Mouse (Mus musculus): ENCODE measurements around the gene Lrp5.

Gene Lrp5

GRCm38 (mm10) chr19:3699508-3700438 is 13.4 kb upstream of the Lrp5 start:
- in situ Hi-C loops (cut with MboI; ENCODE audit: low pct_unique_long_range_greater_than_20kb in 1 of 2, low sequenced_read_pairs in 2 of 2, unreplicated experiment in 1 of 2) = no loop called here

GRCm38 (mm10) chr19:3698035-3698434 is 11.7 kb upstream of the Lrp5 start:
- in situ Hi-C loops (cut with MboI; ENCODE audit: low pct_unique_long_range_greater_than_20kb in 1 of 2, low sequenced_read_pairs in 2 of 2, unreplicated experiment in 1 of 2) = no loop called here

- in situ Hi-C loops (cut with MboI; ENCODE audit: low pct_unique_long_range_greater_than_20kb in 1 of 2, low sequenced_read_pairs in 2 of 2, unreplicated experiment in 1 of 2) = no loop called here
Observed at GRCm38 (mm10) chr19:3695976-3696375, 9.6 kb upstream of the Lrp5 start.

- in situ Hi-C loops (cut with MboI; ENCODE audit: low pct_unique_long_range_greater_than_20kb in 1 of 2, low sequenced_read_pairs in 2 of 2, unreplicated experiment in 1 of 2) = no loop called here
Observed at GRCm38 (mm10) chr19:3695471-3695870, 9.1 kb upstream of the Lrp5 start.

- in situ Hi-C loops (cut with MboI; ENCODE audit: low pct_unique_long_range_greater_than_20kb in 1 of 2, low sequenced_read_pairs in 2 of 2, unreplicated experiment in 1 of 2) = no loop called here
Observed at GRCm38 (mm10) chr19:3695006-3695405, 8.6 kb upstream of the Lrp5 start.

GRCm38 (mm10) chr19:3694476-3694875 is 8.1 kb upstream of the Lrp5 start:
- in situ Hi-C loops (cut with MboI; ENCODE audit: low pct_unique_long_range_greater_than_20kb in 1 of 2, low sequenced_read_pairs in 2 of 2, unreplicated experiment in 1 of 2) = no loop called here

- in situ Hi-C loops (cut with MboI; ENCODE audit: low pct_unique_long_range_greater_than_20kb in 1 of 2, low sequenced_read_pairs in 2 of 2, unreplicated experiment in 1 of 2) = no loop called here
Observed at GRCm38 (mm10) chr19:3692414-3693145, 6.2 kb upstream of the Lrp5 start.

GRCm38 (mm10) chr19:3691337-3691736 is 5.0 kb upstream of the Lrp5 start:
- in situ Hi-C loops (cut with MboI; ENCODE audit: low pct_unique_long_range_greater_than_20kb in 1 of 2, low sequenced_read_pairs in 2 of 2, unreplicated experiment in 1 of 2) = no loop called here

GRCm38 (mm10) chr19:3687676-3688171 is 1.4 kb upstream of the Lrp5 start:
- in situ Hi-C loops (cut with MboI; ENCODE audit: low pct_unique_long_range_greater_than_20kb in 1 of 2, low sequenced_read_pairs in 2 of 2, unreplicated experiment in 1 of 2) = no loop called here

GRCm38 (mm10) chr19:3685611-3686214 is 651 bp downstream of the Lrp5 start:
- in situ Hi-C loops (cut with MboI; ENCODE audit: low pct_unique_long_range_greater_than_20kb in 1 of 2, low sequenced_read_pairs in 2 of 2, unreplicated experiment in 1 of 2) = no loop called here

- in situ Hi-C loops (cut with MboI; ENCODE audit: low pct_unique_long_range_greater_than_20kb in 1 of 2, low sequenced_read_pairs in 2 of 2, unreplicated experiment in 1 of 2) = no loop called here
Observed at GRCm38 (mm10) chr19:3684957-3685580, 1.3 kb downstream of the Lrp5 start.

- in situ Hi-C loops (cut with MboI; ENCODE audit: low pct_unique_long_range_greater_than_20kb in 1 of 2, low sequenced_read_pairs in 2 of 2, unreplicated experiment in 1 of 2) = no loop called here
Observed at GRCm38 (mm10) chr19:3684414-3684813, 1.9 kb downstream of the Lrp5 start.

GRCm38 (mm10) chr19:3681310-3681934 is 4.9 kb downstream of the Lrp5 start:
- in situ Hi-C loops (cut with MboI; ENCODE audit: low pct_unique_long_range_greater_than_20kb in 1 of 2, low sequenced_read_pairs in 2 of 2, unreplicated experiment in 1 of 2) = no loop called here

GRCm38 (mm10) chr19:3680732-3681131 is 5.6 kb downstream of the Lrp5 start:
- in situ Hi-C loops (cut with MboI; ENCODE audit: low pct_unique_long_range_greater_than_20kb in 1 of 2, low sequenced_read_pairs in 2 of 2, unreplicated experiment in 1 of 2) = no loop called here

GRCm38 (mm10) chr19:3674122-3674855 is 12.1 kb downstream of the Lrp5 start:
- in situ Hi-C loops (cut with MboI; ENCODE audit: low pct_unique_long_range_greater_than_20kb in 1 of 2, low sequenced_read_pairs in 2 of 2, unreplicated experiment in 1 of 2) = no loop called here

- in situ Hi-C loops (cut with MboI; ENCODE audit: low pct_unique_long_range_greater_than_20kb in 1 of 2, low sequenced_read_pairs in 2 of 2, unreplicated experiment in 1 of 2) = no loop called here
Observed at GRCm38 (mm10) chr19:3673149-3673548, 13.2 kb downstream of the Lrp5 start.

- in situ Hi-C loops (cut with MboI; ENCODE audit: low pct_unique_long_range_greater_than_20kb in 1 of 2, low sequenced_read_pairs in 2 of 2, unreplicated experiment in 1 of 2) = no loop called here
Observed at GRCm38 (mm10) chr19:3669100-3669499, 17.3 kb downstream of the Lrp5 start.

GRCm38 (mm10) chr19:3668551-3668950 is 17.8 kb downstream of the Lrp5 start:
- in situ Hi-C loops (cut with MboI; ENCODE audit: low pct_unique_long_range_greater_than_20kb in 1 of 2, low sequenced_read_pairs in 2 of 2, unreplicated experiment in 1 of 2) = no loop called here
